Mouse (Mus musculus): ENCODE results near the gene Ltb.

DNA sequence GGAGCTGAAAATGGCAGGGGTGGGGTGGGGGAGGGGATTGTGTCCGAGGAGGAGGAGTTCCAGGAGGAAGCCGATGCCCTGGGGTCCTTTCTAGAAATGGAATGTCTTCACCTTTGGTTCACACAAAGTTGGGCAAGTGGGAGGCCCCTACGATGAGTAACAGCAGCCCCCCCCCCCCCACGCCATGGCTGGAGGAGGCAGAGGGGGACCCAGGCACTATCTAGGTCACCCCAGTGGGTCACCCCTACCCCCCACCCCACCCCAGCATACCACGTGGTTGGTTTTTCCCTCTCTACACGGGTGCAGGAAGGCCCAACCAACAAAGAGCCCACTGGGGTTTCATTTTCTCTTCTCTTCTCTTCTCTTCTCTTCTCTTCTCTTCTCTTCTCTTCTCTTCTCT, 2.9 kb downstream of the Ltb start:
- TF ChIP-seq CTCF (IDR thresholded peaks at IDR 0.05 in 2 of 3, conservative IDR thresholded peaks at IDR 0.05 in 1 of 3; ENCODE audit: control insufficient read depth in 1 of 3, insufficient read depth in 1 of 3, low read depth in 2 of 3, low read length in 3 of 3, poor library complexity in 1 of 3, severe bottlenecking in 1 of 3) (no peak), POLR2A (IDR thresholded peaks at IDR 0.05; ENCODE audit: control insufficient read depth in 1 of 2, insufficient read depth in 1 of 2, low read depth in 1 of 2, low read length in 2 of 2, poor library complexity in 1 of 2) (no peak), MAFK (IDR thresholded peaks at IDR 0.05; ENCODE audit: borderline replicate concordance, low read depth, low read length) (no peak), ZC3H11A (IDR thresholded peaks at IDR 0.05; ENCODE audit: low read depth, low read length) (no peak), TAL1 (IDR thresholded peaks at IDR 0.05; ENCODE audit: low read length) (no peak), POLR2AphosphoS2 (IDR thresholded peaks at IDR 0.05; ENCODE audit: low read length) (no peak), EP300 (IDR thresholded peaks at IDR 0.05; ENCODE audit: low read depth in 1 of 2, low read length in 2 of 2) (no peak)
